Mouse (Mus musculus): ENCODE data around the gene Cdk5rap3.

Cdk5rap3 gene

DNA sequence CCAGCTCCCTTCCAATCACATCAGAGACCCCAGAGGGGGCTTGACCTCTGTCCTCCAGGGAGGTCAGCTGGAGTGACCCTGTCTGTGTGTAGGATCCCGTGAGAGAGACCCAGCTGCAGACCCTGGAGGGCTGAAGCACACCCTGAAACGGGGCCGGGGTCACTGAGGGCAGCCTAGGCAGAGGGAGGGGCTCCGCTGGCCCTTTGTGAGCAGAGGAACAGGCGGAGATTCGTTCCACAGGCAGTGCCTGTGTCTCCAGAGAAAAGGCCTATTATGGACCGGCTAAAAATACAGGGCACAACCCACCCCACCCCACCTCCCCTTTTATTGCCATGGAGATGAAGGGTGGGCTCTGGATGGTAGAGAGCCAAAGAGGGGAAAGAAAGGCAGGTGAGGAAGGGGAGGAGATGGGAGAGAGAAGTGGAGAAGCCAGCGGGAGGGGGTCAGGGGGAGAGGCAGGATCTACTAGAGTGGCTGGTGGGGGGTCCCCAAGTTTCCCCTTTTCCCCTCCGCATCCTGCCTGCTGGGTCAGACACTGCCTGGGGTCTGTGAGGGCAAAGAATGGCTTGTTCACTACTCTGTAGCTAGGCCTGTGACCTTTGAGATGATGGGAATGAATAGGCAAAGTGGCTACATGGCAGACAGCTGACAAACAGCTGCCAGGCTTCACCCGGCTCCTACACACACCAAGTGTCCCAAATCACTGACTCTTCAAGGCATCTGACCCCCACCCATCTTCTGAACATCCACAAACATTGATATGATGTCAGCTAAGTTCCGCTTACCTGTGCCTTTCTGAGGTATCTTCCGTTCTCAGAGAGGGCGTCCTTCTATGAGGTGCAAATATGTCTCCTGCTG lies 16.6 kb downstream of the Cdk5rap3 start:
- intact Hi-C loops (cut with DNase I), result no loop called here

DNA sequence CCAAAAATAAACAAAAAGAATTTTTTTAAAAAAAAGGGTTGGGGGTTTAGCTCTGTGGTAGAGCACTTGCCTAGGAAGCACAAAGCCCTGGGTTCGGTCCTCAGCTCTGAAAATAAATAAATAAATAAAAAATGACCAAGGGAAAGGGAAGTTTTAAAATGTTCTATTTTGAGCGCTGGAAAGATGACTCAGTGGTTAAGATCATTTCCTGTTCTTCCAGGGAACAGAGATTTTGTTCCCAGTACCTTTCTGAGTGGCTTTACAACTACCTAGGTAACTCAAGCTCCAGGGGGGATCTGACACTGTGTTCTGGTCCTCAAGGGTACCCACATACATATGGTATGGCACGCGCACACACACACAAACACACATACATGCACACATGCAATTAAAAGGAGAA lies 20.4 kb downstream of the Cdk5rap3 start:
- intact Hi-C loops (cut with DNase I), result no loop called here

DNA sequence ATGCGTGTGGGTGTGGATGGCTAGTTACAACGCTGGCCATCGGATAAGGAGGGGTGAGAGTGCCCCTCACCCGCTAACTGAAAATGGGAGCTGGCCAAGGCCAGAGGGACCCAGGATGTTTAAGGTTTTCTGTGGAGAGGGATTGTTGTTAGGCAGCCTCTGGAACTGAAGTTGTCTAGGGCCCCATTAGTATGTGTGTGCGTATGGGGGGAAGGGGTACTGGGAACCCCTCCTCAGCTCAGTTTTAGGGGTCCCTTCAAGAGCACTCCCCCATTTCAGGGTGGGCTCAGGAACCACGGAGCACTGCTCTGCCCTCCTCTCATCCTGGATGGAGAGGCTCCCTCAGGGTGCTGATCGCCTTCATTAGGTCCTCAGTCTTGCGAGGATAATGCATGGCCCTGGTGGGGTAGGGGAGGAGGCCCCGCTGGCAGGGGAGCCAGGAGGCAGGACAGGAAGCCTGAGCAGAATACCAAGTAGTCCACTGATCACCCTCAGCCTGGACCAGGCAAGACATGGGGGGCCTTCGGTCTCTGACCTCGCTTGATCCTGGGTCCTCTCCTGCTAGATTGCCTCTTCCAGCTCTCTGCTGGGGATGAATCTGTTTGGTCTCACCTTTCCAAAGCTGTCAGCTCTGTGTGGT lies 23.0 kb downstream of the Cdk5rap3 start:
- intact Hi-C loops (cut with DNase I), result no loop called here

DNA sequence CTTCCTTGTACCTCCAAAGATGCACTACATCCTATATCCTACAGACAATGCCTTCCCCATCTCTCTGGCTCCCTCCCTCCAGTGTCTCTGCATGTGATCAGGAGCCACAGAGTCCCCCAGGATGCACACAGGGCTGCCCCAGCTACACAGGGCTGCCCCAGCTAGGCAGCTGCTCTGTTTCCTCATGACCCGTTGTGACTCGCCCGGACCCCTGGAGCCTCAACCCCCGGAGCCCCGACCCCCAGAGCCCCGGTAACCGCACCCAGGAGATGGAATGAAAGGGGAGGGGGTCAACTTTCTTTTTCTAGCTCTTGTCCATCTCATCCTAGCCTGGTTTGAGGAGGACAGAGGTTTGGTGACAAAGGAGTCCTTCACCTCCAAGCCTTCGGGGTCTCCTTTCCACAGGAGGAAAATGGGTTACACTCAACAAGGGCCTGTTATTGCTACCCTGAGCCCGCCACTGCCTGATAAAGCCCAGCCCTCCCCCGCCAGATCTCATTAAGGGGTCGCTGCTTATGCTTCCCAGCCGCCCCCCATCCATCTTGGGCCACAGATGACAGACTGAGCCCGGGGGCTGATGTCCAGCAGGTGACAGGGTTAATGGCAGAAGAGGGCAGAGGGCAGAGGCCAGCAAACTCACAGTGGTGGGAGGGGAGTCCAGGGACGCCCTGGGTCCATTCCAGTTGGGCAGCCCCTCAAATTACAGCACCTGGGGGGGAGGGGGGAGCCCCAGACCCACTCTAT lies 24.3 kb downstream of the Cdk5rap3 start:
- intact Hi-C loops (cut with DNase I), result no loop called here

DNA sequence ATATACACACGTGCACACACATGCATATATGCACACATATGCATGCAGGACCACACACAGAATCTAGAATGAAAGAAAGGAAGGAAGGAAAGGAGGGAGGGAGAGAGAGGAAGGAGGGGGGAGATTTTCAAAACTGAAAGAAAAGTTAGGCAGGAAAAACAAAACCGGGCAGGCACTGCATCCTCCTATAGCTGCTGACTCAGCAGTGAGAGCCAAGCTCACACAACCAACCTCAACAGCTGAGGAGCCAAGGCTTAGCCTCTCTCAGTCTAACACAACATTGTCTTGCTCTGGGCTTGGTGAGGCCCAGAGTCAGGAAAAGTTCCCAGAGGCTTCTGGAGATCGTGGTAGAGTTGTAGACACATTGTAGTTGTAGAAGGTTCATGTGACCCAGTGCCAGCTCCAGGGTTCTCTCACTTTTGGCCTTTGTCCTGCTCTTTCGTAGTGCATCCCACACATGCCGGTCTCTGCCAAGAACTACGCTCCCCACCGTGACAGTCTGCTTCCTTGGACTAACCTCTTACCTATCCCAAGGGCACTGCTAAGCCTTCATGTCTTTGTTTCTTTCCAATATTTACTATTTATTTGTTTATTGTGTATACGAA lies 29.3 kb downstream of the Cdk5rap3 start:
- intact Hi-C loops (cut with DNase I), result no loop called here

DNA sequence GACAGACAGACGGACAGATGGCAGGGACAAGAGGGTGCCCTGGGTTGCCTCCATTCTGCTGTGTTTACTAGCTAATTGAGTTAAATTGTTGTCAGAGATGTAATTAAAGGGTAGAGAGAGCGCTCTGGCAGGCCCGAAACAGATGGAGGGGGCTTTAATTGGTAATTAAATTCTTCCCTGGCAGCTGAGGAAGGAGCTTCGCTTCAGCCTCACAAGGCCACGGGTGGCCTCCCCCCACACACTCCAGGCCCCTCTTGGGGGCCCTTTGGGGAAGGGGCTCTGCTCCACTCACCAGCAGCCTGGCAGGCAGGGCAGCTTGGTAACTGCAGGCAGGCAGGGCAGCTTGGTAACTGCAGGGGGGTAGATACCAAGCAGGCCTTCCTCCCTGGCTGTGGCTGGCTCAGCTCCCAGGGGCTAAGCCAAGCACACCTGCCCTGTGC lies 30.4 kb downstream of the Cdk5rap3 start:
- intact Hi-C loops (cut with DNase I), result no loop called here

DNA sequence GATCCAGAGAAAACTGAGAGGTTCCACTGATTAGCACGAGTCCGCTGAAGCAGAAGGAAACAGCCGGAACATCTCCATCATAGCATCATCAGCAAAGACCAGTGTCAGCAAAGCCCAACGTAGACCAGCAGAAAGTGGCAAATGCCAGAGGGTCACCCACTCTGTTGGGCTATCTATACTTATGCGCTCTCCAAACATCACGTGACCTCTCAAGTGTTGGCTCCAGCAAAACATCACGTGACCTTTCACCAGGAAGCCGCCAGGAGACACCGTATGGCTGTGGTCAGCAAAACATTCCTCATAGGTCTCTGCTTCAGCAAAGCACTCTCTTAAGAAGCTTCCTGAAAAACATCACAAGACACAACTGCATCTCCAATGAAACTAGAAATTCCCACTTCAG lies 36.0 kb downstream of the Cdk5rap3 start:
- intact Hi-C loops (cut with DNase I), result no loop called here

DNA sequence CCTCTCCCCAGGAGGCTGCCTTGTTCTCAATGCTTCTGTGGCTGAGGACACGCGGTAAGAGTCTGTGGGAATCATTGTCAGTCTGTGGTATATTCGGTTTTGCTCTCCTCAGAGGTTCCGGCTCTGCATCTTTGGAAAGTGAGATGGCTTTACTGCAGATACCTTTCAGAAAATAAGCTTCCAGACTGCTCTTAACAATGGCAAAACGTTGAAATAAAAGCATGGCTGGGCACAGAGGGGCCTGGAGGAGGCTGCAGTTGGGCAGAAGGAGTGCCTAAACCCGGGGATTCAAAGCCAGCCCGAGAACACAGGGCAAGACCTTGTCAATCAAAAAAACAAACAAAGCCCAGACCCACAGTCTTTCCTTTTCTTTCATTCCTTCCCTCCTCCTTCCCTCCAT lies 36.9 kb downstream of the Cdk5rap3 start:
- intact Hi-C loops (cut with DNase I), result no loop called here

DNA sequence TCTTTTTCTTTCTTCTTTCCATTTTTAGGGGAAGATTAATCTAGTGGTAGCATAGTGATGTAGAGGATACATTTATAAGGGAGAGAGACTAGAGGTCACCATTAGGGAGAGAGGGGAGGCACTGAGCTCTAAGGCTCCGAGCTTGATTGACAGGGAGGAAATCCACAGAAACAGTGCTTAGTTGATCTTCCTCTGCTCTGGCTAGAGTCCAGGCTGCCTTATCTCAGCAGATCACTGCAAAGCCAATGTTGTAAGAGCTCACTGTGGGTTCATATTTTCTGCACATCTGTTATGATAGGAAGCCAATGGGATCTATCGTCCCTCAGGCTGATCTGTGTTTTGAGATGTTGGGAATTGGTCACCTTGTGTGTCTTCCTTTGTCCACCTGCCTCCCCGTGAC lies 37.6 kb downstream of the Cdk5rap3 start:
- intact Hi-C loops (cut with DNase I), result no loop called here

DNA sequence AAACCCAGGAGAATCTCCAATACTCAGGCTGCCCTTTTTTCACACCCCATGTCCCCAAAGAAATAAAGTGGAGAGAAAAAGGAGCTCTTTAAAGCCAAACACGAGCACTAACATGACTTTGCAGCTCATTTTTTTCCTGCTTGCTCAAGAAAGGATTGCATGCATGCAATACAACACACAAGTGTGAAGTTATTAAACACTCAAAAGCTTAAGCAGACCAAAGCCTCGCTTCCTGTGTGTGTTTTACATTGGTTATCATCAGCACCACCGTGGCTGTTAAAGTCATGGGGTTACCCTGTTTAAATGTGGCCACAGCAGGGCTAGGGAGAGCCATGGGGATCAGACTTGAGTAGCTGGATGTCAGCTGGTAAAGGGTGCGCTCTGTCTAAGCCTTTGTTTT lies 39.2 kb downstream of the Cdk5rap3 start:
- intact Hi-C loops (cut with DNase I), result no loop called here

DNA sequence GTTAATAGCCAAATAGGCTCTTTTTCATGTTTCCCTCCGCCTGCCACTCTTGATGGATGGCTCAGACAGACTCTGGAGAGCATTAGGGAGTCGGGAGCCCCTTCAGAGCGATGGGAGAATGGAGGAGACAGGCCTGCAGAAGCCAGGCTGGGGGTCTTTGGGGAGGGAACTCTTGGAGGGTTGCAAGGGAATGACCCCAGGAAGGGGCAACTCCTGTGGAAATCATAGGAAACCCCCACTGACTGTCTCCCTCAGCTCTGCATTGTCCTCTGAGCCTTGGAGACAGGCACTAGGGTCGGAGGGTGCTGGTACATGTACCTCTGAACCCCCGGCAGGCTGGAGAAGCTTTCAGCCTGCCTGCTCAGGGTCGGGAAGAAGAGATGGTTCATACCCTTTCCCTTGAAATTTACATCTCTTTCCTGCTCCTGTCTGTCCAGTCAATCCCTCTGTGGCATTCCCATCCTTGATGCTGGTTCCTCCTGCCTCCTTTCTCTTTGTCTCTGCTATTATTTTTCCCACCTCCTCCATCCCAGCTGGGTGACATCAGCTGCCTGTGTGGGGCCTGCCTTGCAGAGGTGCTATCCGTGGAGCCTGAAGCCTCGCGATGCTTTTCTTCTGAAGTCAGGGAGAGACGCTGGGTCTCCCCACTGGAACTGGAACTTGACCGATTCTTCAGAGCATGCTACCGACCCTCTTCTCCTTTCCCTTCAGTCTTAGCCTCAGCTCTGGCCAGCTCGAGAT lies 39.8 kb downstream of the Cdk5rap3 start:
- intact Hi-C loops (cut with DNase I), result no loop called here

DNA sequence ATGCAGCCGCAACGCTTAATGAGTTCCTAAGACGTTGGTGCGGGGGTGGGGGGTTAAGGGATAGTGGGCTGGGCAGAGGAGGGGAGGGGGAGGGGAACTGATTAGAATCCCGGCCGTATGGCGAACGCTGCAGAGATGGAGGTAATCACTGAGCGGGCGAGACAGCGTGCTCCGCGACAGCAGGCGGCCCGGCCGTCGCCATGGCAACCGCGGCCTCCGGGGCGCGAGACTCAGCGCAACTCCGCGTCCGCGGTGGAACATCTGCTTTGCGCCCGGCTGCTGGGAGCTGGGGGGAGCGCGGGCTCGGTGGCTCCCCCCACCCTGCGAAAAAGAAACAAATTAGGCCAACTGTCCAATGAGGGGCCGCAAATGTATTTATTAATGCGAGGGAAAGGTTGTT lies 40.6 kb downstream of the Cdk5rap3 start:
- intact Hi-C loops (cut with DNase I), result no loop called here

DNA sequence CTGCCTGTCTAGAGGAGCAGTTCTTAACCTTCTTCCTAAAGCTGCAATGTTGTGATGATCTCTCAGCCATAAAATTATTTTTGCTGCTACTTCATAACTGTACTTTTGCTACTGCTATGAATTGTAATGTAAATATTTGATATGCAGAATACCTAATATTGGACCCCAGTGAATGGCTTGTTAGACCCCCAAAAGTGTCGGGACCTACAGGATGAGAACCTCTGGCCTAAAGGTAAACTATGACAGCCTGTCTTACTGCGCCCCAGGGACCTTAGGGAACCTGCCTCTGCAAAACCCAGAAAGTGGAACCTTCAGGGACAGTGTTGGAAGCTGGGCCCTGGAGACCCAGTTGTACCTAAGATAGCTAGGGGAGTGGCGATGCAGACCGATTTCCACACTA lies 41.0 kb downstream of the Cdk5rap3 start:
- intact Hi-C loops (cut with DNase I), result no loop called here

DNA sequence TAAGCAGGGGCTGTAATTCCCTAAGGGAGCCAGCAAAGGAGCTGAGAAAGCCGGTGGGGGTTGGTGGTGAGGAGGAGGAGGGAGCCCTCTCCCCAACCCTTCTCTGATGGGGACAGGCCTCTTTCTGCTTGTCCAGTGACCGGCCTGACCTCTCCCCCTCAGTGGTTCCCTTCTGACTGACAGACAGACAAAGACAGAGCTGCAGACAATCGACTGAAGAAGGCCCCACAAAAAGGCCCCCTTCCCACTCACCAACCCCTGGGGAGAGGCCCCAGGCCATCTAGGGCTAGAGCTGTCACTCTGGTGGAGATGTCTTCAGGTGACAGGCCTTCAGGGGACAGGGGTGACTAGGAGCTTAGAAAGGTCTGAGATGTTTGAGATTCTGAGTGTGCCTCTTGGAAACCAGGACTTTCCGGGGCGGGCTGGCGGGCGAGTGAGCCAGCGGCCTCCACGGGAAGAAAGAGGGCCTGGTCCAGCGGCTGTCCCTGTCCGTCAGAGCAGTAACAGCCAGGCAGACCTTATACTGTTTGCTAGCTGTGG lies 42.6 kb downstream of the Cdk5rap3 start:
- intact Hi-C loops (cut with DNase I), result no loop called here

DNA sequence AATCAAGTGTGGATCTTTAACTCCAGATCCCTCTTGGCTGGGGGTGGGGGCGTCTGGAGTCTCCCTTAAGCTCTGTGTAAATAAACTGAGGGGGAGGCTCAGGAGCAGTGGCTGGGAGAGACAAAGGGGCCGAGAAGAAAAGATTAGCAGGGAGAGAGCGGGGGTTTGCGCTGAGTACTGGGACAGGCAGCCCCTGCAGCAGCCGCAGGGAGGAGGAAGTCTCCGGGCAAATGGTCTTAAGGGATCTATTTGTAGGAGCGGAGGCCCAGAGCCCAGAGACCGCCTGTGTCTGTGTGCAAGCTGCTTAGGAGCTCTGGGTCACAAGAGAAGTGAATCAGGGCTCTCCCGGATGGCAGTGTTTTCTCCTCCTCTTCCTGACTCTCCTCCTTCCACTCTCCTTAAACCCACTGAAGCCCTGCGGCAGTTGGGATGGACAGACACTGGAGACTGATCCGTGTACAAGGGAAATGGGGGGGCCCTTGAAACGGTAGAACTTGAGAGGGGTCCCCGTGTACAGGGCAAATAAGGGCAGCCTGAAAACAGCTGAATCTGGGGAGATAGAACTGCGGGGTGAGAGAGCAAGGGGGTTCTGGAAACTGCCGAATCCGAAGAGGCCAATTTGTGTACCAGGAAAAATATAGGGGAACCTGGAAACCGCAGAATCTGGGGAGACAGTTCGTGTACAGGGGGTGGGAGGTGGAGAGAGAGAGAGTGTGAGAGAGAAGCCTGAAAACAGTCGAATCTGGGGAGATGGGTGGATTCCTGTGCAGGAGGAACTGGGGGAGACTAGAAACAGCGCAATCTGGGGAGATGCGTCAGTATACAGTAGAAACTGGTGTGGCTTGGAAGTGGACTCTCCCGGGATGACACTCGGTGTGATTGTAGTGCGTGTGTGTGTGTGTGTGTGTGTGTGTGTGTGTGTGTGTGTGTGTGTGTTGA lies 43.6 kb downstream of the Cdk5rap3 start:
- intact Hi-C loops (cut with DNase I), result no loop called here

DNA sequence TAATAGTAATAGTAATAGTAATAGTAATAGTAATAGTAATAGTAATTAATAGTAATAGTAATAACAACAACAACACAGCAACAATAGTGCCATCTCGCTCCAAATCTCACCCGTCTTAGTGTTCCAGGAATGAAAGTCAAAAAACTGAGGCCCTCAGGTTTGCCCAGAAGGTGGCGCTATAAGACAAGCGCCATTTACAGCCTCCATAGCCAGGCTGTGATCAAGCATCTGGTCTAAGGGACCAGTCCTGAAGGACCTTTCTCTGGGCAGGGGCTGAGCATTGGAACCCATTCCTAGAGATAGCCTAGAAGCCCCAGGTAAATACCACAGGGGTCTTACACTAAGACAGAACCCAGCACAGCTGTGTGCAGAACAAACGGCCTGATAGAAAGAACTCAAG lies 49.1 kb downstream of the Cdk5rap3 start:
- intact Hi-C loops (cut with DNase I), result loop anchor here (1.0 to 5.0 kb wide), 3 partner anchors 38 to 95 kb away; no protein-coding TSS in a partner anchor

DNA sequence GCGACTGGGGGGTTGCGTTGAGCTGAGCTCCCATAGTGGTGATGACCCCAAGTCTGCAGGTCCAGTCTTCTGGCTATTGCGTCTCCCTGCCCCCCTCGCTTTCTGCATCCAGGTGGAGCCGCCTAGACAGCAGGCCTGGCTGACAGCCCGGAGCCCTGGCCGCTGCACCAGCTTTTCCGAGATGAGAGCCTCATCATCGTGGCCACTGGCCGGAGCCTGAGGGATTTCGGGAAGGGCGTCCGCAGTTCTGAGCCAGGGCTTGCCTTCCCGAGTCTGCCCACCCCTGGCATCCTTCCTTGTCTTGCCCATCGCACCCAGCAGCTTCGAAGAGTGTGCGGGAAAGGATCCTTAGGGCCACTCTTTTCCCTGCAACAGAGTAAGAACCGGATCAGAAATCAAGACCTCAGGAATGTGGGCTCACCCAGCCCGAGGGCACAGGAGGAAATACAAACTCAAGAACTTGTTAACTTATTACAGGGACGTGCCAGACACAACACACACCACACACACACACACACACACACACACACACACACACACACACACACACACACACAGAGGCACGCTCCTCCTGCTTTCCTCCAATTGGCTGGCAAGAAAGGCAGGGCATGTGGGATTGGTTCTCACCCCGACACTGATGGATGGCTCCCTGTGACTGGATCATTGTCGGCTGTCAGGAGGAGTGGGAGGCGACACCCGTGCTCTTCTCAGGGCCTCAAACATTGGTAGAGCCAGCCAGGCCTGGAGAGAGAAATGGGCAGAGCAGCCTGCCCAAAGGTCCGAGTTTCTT lies 52.9 kb downstream of the Cdk5rap3 start:
- intact Hi-C loops (cut with DNase I), result loop anchor here (2.0 to 5.0 kb wide), 2 partner anchors 81 to 105 kb away; no protein-coding TSS in a partner anchor

DNA sequence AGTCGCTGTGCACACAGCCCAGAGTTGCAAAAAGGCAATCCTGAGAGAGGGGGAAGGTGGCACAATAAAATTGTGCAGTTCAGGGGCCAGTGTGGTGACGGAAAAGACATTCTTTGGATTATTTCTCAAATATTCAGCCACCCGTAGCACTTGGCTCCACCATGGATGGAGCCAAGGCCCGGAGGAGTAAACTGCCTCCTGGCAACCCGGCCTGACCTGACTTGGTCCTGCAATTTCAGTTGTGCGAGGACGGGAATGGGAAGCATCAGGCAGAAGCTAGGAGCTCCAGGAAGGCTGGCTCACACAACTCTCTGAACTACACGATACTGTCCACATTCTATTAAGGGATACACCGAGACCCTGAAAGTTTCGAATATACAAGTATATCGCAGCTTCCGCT lies 53.8 kb downstream of the Cdk5rap3 start:
- intact Hi-C loops (cut with DNase I), result loop anchor here (2.0 to 5.0 kb wide), 2 partner anchors 80 to 104 kb away; no protein-coding TSS in a partner anchor
